Mouse (Mus musculus) ovary, postnatal 14 days (tissue): ENCODE results near the gene Gm45140.

Source experiments
- DNase-seq: peaks from one replicate; pipeline ENCODE4 v3.0.0; 2022; ENCODE audit warnings: low spot score

Gene Gm45140

GRCm38 (mm10) chr6:87835695-87836094 lies at the start of gene Gm45140:
Gm45140 (minus strand) TSS chr6:87835795.
- no peak for DNase-seq

- no peak for DNase-seq
These were observed 47.2 kb upstream of the Gm45140 start for GRCm38 (mm10) chr6:87882816-87883215.

GRCm38 (mm10) chr6:87882221-87882620 lies 46.6 kb upstream of the Gm45140 start:
- no peak for DNase-seq

- no peak for DNase-seq
These were observed 44.0 kb upstream of the Gm45140 start for GRCm38 (mm10) chr6:87879628-87880027.

- DNase-seq: no peak
These were observed 43.4 kb upstream of the Gm45140 start for GRCm38 (mm10) chr6:87879010-87879409.

- DNase-seq: no peak
These were observed 40.6 kb upstream of the Gm45140 start for GRCm38 (mm10) chr6:87876068-87876643.

GRCm38 (mm10) chr6:87875562-87875961 lies 40.0 kb upstream of the Gm45140 start:
- no peak for DNase-seq

- no peak for DNase-seq
These were observed 39.5 kb upstream of the Gm45140 start for GRCm38 (mm10) chr6:87875083-87875482.

- no peak for DNase-seq
These were observed 38.4 kb upstream of the Gm45140 start for GRCm38 (mm10) chr6:87873963-87874362.

- no peak for DNase-seq
These were observed 37.5 kb upstream of the Gm45140 start for GRCm38 (mm10) chr6:87873104-87873503.

GRCm38 (mm10) chr6:87871240-87871639 lies 35.6 kb upstream of the Gm45140 start:
- DNase-seq: no peak

GRCm38 (mm10) chr6:87870440-87870839 lies 34.8 kb upstream of the Gm45140 start:
- DNase-seq: no peak

- DNase-seq: peak; percentile 78
These were observed 33.4 kb upstream of the Gm45140 start for GRCm38 (mm10) chr6:87868871-87869506.

GRCm38 (mm10) chr6:87867256-87867655 lies 31.7 kb upstream of the Gm45140 start:
- DNase-seq: no peak

GRCm38 (mm10) chr6:87866211-87866610 lies 30.6 kb upstream of the Gm45140 start:
- DNase-seq: no peak

GRCm38 (mm10) chr6:87857071-87857470 lies 21.5 kb upstream of the Gm45140 start:
- no peak for DNase-seq

GRCm38 (mm10) chr6:87853446-87853845 lies 17.9 kb upstream of the Gm45140 start:
- no peak for DNase-seq

- no peak for DNase-seq
These were observed 16.3 kb upstream of the Gm45140 start for GRCm38 (mm10) chr6:87851871-87852270.

- peak; percentile 95 for DNase-seq
These were observed 15.5 kb upstream of the Gm45140 start, which contains the start of gene Cnbp for GRCm38 (mm10) chr6:87850900-87851614. Cnbp (minus strand) TSS chr6:87851106.

GRCm38 (mm10) chr6:87850155-87850899 lies 14.7 kb upstream of the Gm45140 start:
- peak; percentile 58 for DNase-seq

GRCm38 (mm10) chr6:87849780-87850154 lies 14.2 kb upstream of the Gm45140 start:
- no peak for DNase-seq

- DNase-seq: no peak
These were observed 11.2 kb upstream of the Gm45140 start for GRCm38 (mm10) chr6:87846813-87847212.
